Mouse (Mus musculus): ENCODE measurements at regions not wholly inside any gene's neighbourhood (a gene's known extent, or its start where the extent isn't known, plus 50 kb on each side); places are given as distances from the start of the nearest gene placed in this dataset.
A peak's percentile ranks its signal among the peaks of the same experiment; 100 is the strongest.

GRCm38 (mm10) chrX:11170416-11170815 is 128.6 kb upstream of the H2al1a start:
- peak; percentile 66 for DNase-seq (ENCODE audit: low spot score)

- no peak for DNase-seq (ENCODE audit: low spot score)
Measured at GRCm38 (mm10) chrX:11180194-11180816, 118.8 kb upstream of the H2al1a start.

- DNase-seq (ENCODE audit: low spot score) = peak; percentile 55
Measured at GRCm38 (mm10) chrX:11181855-11182254, 117.2 kb upstream of the H2al1a start.

- DNase-seq (ENCODE audit: low spot score) = no peak
Measured at GRCm38 (mm10) chrX:11190851-11191250, 108.2 kb upstream of the H2al1a start.

GRCm38 (mm10) chrX:11204135-11204534 is 94.9 kb upstream of the H2al1a start:
- DNase-seq (ENCODE audit: low spot score) = no peak

GRCm38 (mm10) chrX:11209895-11210294 is 89.2 kb upstream of the H2al1a start:
- DNase-seq (ENCODE audit: low spot score) = no peak

- DNase-seq (ENCODE audit: low spot score) = peak; percentile 18
Measured at GRCm38 (mm10) chrX:11212811-11213210, 86.2 kb upstream of the H2al1a start.

GRCm38 (mm10) chrX:11213492-11213891 is 85.6 kb upstream of the H2al1a start:
- DNase-seq (ENCODE audit: low spot score) = peak; percentile 8

GRCm38 (mm10) chrX:11239066-11239465 is 60.0 kb upstream of the H2al1a start:
- no peak for DNase-seq (ENCODE audit: low spot score)

GRCm38 (mm10) chrX:11245576-11245975 is 53.5 kb upstream of the H2al1a start:
- DNase-seq (ENCODE audit: low spot score) = no peak
